Mouse (Mus musculus) megakaryocyte progenitor cell, adult 5-6 weeks (primary cell): ENCODE measurements around the gene Sirpb1b. TPM values are rescaled to one million over a fixed set of nuclear protein-coding genes. Genes with fewer than 3 reads are reported as not detected.
A peak's percentile ranks its signal among the peaks of the same experiment; 100 is the strongest.
"Not testable (repeated sequence)": the region's sequence is repeated elsewhere in the genome, so short reads cannot be mapped to it uniquely, and the experiment has no call there.

Source experiments
- ATAC-seq: replicated peaks from 2 replicates; pipeline ENCODE4 v1.8.0; 2016; ENCODE audit warnings: mild to moderate bottlenecking, moderate TSS enrichment, inconsistent platforms; ENCODE audit not compliant: poor library complexity
- total RNA-seq, 2 experiments: library from RNA; stranded (forward) in 1 of 2; stranded (reverse) in 1 of 2; fragments of 157-497, 149-512 nt in 1 of 2; fragments of 200-1000 nt in 1 of 2; gene quantifications; 2 replicates each; pipeline versions ENCODE4 v1.2.3 to v1.2.4; 2015 to 2017

Sirpb1b gene
- total RNA-seq (2015) (0.42 and 1.5 TPM in 2 replicates), total RNA-seq (2017) (0.30 and 0.79 TPM in 2 replicates)

- peak; percentile 89 for ATAC-seq
Observed at GRCm38 (mm10) chr3:15574887-15575286, at the start of gene Sirpb1b. TSS of gene Sirpb1b (minus strand) at chr3:15575065.

DNA sequence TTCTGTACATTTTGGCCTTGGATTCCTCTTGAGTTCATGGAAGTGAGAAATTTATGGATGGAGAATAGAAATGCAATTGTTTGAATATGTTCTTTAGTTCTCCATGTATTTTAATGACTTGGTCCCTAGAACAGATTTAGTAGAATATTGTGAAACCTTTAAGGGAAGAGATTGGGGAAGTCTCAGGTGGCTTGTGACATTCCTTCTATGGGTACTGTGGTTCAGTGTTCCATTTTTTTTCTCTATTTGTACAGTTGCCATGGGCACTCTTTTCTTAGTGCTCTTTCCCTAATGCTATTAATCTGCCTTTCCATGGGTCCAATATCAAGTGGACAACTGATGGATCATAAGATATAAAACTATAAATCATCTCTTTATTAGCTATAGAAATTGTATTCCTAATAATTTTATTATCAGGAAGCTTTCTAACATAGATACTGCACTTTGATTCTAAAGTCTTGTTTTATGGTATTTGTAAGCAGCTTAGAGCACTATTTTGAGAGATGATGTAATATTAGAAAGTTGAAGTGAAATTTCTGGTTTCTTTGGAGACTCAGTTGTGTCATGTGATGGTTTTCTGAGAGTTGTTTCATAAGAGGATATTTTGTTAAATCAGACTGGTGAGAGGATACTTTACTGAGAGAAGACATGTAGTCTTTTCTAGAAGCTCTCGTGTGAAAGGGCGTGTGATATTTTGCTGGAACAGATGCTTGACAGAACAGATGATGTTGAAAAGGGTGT is 15.7 kb upstream of the Sirpb1b start:
- peak; percentile 77 for ATAC-seq

DNA sequence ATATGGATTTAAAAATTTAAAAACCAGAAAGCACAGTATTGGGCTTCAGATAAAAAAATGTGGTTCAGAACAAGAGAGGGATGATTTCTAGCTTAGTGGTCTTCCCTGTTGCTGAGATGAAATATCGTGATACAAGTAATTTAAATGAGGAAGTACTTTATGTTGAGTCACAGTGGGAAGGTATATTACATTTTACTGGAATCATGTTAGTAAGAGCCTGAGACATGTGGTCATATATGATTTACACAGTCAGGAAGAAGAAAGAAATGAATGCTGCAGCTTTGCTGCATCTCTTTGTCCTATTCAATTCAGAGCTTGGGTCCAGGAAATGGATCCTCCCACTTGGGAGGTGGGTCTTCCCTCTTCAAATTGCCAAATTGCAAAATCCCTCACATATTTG is 11.8 kb upstream of the Sirpb1b start:
- ATAC-seq, result peak; percentile 89

DNA sequence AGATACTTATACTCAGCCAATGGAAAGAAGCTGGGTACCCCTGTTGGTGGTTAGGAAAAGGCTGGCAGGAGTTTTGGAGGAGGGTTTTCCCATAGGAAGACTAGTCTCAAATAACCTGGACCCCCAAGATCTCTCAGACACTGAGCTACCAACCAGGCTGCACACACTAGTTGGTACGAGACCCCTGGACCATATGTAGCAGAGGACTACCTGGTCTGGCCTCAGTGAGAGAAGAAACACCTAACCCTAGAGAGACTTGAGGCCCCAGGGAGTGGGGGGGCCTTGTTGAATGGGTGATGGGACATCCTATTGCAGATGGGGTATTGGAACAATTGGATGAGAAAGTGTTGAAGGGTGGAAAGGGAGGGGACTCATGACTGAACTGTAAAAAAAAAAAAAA is 8.6 kb upstream of the Sirpb1b start:
- ATAC-seq, result no peak

GRCm38 (mm10) chr3:15582948-15583347 is 8.1 kb upstream of the Sirpb1b start:
- ATAC-seq, result not testable (repeated sequence)

DNA sequence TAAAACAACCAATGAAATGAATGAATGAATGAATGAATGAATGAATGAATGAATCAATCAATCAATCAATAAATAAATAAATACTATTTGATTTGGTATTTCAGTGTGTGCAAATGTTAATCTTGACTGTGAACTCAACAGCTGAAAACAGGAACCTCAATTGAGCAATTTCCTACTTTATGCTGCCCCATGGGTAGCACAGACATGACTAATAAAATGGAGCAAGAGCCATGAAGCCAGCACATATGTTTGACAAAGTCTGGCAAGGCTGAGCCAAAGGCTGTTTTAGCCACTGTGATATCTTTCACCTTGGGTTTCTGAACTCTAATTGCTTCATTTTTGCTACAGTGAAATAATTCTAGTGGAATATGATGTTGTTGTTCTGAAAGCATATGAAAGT is 1.6 kb upstream of the Sirpb1b start:
- ATAC-seq, result peak; percentile 98

GRCm38 (mm10) chr3:15528589-15528988 is 46.3 kb downstream of the Sirpb1b start:
- no peak for ATAC-seq

- ATAC-seq, result peak; percentile 76
Observed at GRCm38 (mm10) chr3:15513608-15514007, 61.3 kb downstream of the Sirpb1b start.

DNA sequence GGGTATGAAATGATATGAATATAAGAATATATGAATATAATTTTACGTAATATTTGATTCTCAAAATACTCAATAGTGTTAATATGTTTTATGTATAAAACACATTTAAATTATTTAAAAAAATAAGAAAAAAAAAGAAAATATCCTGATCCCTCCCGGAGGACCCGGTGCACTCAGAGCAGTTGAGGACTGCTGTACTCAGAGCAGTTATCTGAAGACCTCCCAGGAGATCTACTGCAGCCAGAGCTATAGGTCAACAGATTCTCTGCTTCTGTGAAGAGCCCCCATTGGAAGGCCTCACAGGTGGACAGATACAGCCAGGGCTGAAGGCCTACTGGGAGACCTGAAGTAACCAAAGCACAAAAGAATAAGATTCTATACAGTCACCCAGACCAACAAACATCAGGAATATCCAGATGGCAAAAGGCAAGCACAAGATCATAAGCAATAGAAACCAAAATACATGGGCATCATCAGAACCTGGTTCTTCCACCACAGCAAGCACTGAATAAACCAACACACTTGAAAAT is 67.0 kb downstream of the Sirpb1b start:
- ATAC-seq, result not testable (repeated sequence)

DNA sequence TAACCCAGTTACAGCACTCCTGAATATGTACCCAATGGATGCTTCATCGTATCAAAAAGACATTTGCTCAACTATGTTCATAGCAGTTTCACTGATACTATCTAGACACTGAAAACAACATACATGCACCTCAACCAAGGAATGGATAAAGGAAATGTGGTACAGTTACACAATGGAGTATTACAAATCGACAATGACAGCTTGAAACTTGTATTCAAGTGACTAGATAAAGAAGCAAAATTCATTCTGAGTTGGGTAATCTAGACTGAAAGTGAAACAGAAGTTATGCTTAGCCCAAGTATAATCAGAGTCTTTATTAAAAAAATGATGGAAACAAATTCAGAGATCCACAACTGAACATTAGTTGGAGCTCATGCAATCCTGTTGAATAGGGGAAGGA is 100.0 kb downstream of the Sirpb1b start:
- peak; percentile 57 for ATAC-seq

GRCm38 (mm10) chr3:15470158-15470557 is 104.7 kb downstream of the Sirpb1b start:
- peak; percentile 42 for ATAC-seq

Other genes starting within 250 kb of the Sirpb1b start
- gene Gm9733, start 242.8 kb downstream of the Sirpb1b start, total RNA-seq (2015), result 7.0 and 8.2 TPM in 2 replicates
- gene Gm9733, start 242.8 kb downstream of the Sirpb1b start, total RNA-seq (2017), result 8.3 and 12.4 TPM in 2 replicates
- gene Sirpb1a, start 148.5 kb downstream of the Sirpb1b start, total RNA-seq (2015), result 0.61 and 1.6 TPM in 2 replicates
- gene Sirpb1a, start 148.5 kb downstream of the Sirpb1b start, total RNA-seq (2017), result 0.50 TPM in 1 of 2 replicates, not detected in the other